Comparison of ENCODE assay signal across 8 mouse cellular contexts in genomic region chr5:77266886-77267401, GRCm38 (mm10). TPM values are rescaled to one million over a fixed set of nuclear protein-coding genes. Genes with fewer than 3 reads are reported as not detected.
DNase-seq lines count a peak whose midpoint lies in the region; ATAC-seq and TF ChIP-seq lines count a peak whose summit lies in the region.

No protein-coding gene starts in this region.

- peak overlapping the region; percentile 90 for H3K9ac ChIP-seq in heart, embryonic 14.5 days (ENCODE audit: low read length)
- H3K9ac ChIP-seq in lung, embryonic 16.5 days (ENCODE audit: low read length), result peak overlapping the region; percentile 95
- peak overlapping the region; percentile 67; the same call in 1 of the 2 replicates for H3K9ac ChIP-seq in stomach, embryonic 15.5 days

- H3K4me3 ChIP-seq in heart, embryonic 14.5 days (ENCODE audit: control insufficient read depth in 1 of 2, insufficient read depth in 1 of 2, low read depth in 1 of 2, low read length in 2 of 2), result peak overlapping the region; percentile 72 to 98
- H3K4me3 ChIP-seq in hindbrain, embryonic 10.5 days, result peak overlapping the region; percentile 83
- H3K4me3 ChIP-seq in lung, embryonic 16.5 days (ENCODE audit: low read length), result peak overlapping the region; percentile 85
- H3K4me3 ChIP-seq in stomach, embryonic 15.5 days (replicated peaks), result peak overlapping the region; percentile 93

- H3K4me1 ChIP-seq in heart, embryonic 14.5 days (ENCODE audit: control insufficient read depth in 2 of 2, insufficient read depth in 2 of 2, low read length in 2 of 2), result peaks cover 7 to 10% of the 10 kb centered on the region in 2 experiments; a peak in 3 of 4 replicates
- peaks cover 23% of the 10 kb centered on the region for H3K4me1 ChIP-seq in hindbrain, embryonic 10.5 days (replicated peaks)
- peaks cover 12% of the 10 kb centered on the region for H3K4me1 ChIP-seq in lung, embryonic 16.5 days (replicated peaks; ENCODE audit: control insufficient read depth, insufficient read depth, low read length)
- H3K4me1 ChIP-seq in stomach, embryonic 15.5 days, result 0 out of 2 replicates have a peak, but pooled peaks cover 6% of the 10 kb centered on the region

- H3K27me3 ChIP-seq in heart, embryonic 14.5 days (ENCODE audit: control insufficient read depth, insufficient read depth, low read length), result no peaks in the 10 kb centered on the region
- peaks cover 21% of the 10 kb centered on the region for H3K27me3 ChIP-seq in hindbrain, embryonic 10.5 days (ENCODE audit: insufficient read depth, poor library complexity, severe bottlenecking)
- H3K27me3 ChIP-seq in lung, embryonic 16.5 days (ENCODE audit: control insufficient read depth, insufficient read depth, low read depth, low read length), result no peaks in the 10 kb centered on the region
- H3K27me3 ChIP-seq in stomach, embryonic 15.5 days (replicated peaks), result no peaks in the 10 kb centered on the region

- H3K27ac ChIP-seq in heart, embryonic 14.5 days (replicated peaks in 1 of 2; ENCODE audit: control insufficient read depth in 1 of 2, insufficient read depth in 1 of 2, low read depth in 2 of 2, low read length in 2 of 2), result peak overlapping the region; percentile 91 to 98
- H3K27ac ChIP-seq in hindbrain, embryonic 10.5 days, result peak overlapping the region; percentile 96
- peak overlapping the region; percentile 99 for H3K27ac ChIP-seq in lung, embryonic 16.5 days (ENCODE audit: low read length)
- peak overlapping the region; percentile 98 for H3K27ac ChIP-seq in stomach, embryonic 15.5 days

- H3K4me2 ChIP-seq in heart, embryonic 14.5 days (ENCODE audit: low read length), result peak overlapping the region; percentile 59
- peak overlapping the region; percentile 71 for H3K4me2 ChIP-seq in lung, embryonic 16.5 days (ENCODE audit: low read depth, low read length)
- H3K4me2 ChIP-seq in stomach, embryonic 15.5 days, result peak overlapping the region; percentile 72

- 4% methylated on average over 11 of the region's 11 CpGs for WGBS in heart, embryonic 14.5 days
- WGBS in hindbrain, embryonic 10.5 days, result 3% methylated on average over 11 of the region's 11 CpGs
- WGBS in lung, embryonic 16.5 days, result under 1% methylated on average over 11 of the region's 11 CpGs
- 2% methylated on average over 11 of the region's 11 CpGs for WGBS in stomach, embryonic 15.5 days

- H3K36me3 ChIP-seq in heart, embryonic 14.5 days (ENCODE audit: control insufficient read depth, insufficient read depth, low read length), result peaks cover 39% of the 10 kb centered on the region
- H3K36me3 ChIP-seq in hindbrain, embryonic 10.5 days, result peaks cover 41% of the 10 kb centered on the region
- H3K36me3 ChIP-seq in lung, embryonic 16.5 days (ENCODE audit: control insufficient read depth, insufficient read depth, low read length), result peaks cover 28% of the 10 kb centered on the region
- peaks cover 11% of the 10 kb centered on the region for H3K36me3 ChIP-seq in stomach, embryonic 15.5 days

- H3K9me3 ChIP-seq in heart, embryonic 14.5 days (ENCODE audit: control insufficient read depth, low read length), result no peaks in the 10 kb centered on the region
- H3K9me3 ChIP-seq in hindbrain, embryonic 10.5 days, result no peaks in the 10 kb centered on the region
- H3K9me3 ChIP-seq in lung, embryonic 16.5 days (ENCODE audit: control insufficient read depth, low read length), result no peaks in the 10 kb centered on the region
- H3K9me3 ChIP-seq in stomach, embryonic 15.5 days, result no peaks in the 10 kb centered on the region

- no peak for ATAC-seq in heart, embryonic 14.5 days (ENCODE audit: insufficient number of reproducible peaks, insufficient read depth, low FRiP score, low read depth)
- no peak for ATAC-seq in lung, embryonic 16.5 days (ENCODE audit: low read depth)
- ATAC-seq in stomach, embryonic 15.5 days (ENCODE audit: insufficient read depth, low FRiP score, low read depth), result no peak

- TF ChIP-seq POLR2A in brain, embryonic 14.5 days (IDR thresholded peaks at IDR 0.05; ENCODE audit: borderline replicate concordance, extremely low read depth, insufficient read depth, insufficient read length, poor library complexity, severe bottlenecking), result no peak

- no peak for DNase-seq in heart, adult 9 months (ENCODE audit: low spot score in 2 of 2)
- peak; percentile 53 for DNase-seq in brain, embryonic 14.5 days (ENCODE audit: low read depth)
- DNase-seq in hindbrain, embryonic 10.5 days (ENCODE audit: low spot score), result no peak
- no peak for DNase-seq in left cerebral cortex, adult 9 months (ENCODE audit: low spot score in 2 of 2)
- DNase-seq in urinary bladder, postnatal 10 days (ENCODE audit: low spot score), result no peak

- TF ChIP-seq CTCF in brain, embryonic 14.5 days (IDR thresholded peaks at IDR 0.05; ENCODE audit: borderline replicate concordance, extremely low read depth, insufficient read depth, insufficient read length), result no peak

RNA-seq across cellular contexts. Expression of gene Rest, which starts 1.7 kb away (rescaled TPM):
- polyA plus RNA-seq in heart, embryonic 14.5 days (2014; fragmentation: Nextera tagmentation; extraction: Ambion mirVana), result 26.1 and 26.7 TPM in 2 replicates
- 7.0 and 8.8 TPM in 2 replicates for polyA plus RNA-seq in brain, embryonic 14.5 days (2012; rRNA removed)
- polyA plus RNA-seq in hindbrain, embryonic 10.5 days (2016; fragmentation: Nextera tagmentation; extraction: Ambion mirVana), result 17.1 and 22.8 TPM in 2 replicates
- 29.0 and 30.0 TPM in 2 replicates for polyA plus RNA-seq in lung, embryonic 16.5 days (2015; fragmentation: Nextera tagmentation; extraction: Ambion mirVana)
- 27.1 and 28.7 TPM in 2 replicates for polyA plus RNA-seq in stomach, embryonic 15.5 days (2015; fragmentation: Nextera tagmentation; extraction: Ambion mirVana)

RNA-seq across cellular contexts. Expression of gene Noa1, which starts 42.9 kb away (rescaled TPM):
- polyA plus RNA-seq in heart, embryonic 14.5 days (2014; fragmentation: Nextera tagmentation; extraction: Ambion mirVana), result 17.0 and 17.3 TPM in 2 replicates
- polyA plus RNA-seq in brain, embryonic 14.5 days (2012; rRNA removed), result 24.0 and 26.4 TPM in 2 replicates
- 35.9 and 39.6 TPM in 2 replicates for polyA plus RNA-seq in hindbrain, embryonic 10.5 days (2016; fragmentation: Nextera tagmentation; extraction: Ambion mirVana)
- 21.5 and 25.8 TPM in 2 replicates for polyA plus RNA-seq in lung, embryonic 16.5 days (2015; fragmentation: Nextera tagmentation; extraction: Ambion mirVana)
- polyA plus RNA-seq in stomach, embryonic 15.5 days (2015; fragmentation: Nextera tagmentation; extraction: Ambion mirVana), result 32.0 and 32.2 TPM in 2 replicates

RNA-seq across cellular contexts. Expression of gene Polr2b, which starts 43.0 kb away (rescaled TPM):
- polyA plus RNA-seq in heart, embryonic 14.5 days (2014; fragmentation: Nextera tagmentation; extraction: Ambion mirVana), result 40.0 and 40.3 TPM in 2 replicates
- polyA plus RNA-seq in brain, embryonic 14.5 days (2012; rRNA removed), result 59.4 and 60.6 TPM in 2 replicates
- polyA plus RNA-seq in hindbrain, embryonic 10.5 days (2016; fragmentation: Nextera tagmentation; extraction: Ambion mirVana), result 71.6 and 91.1 TPM in 2 replicates
- 56.2 and 60.9 TPM in 2 replicates for polyA plus RNA-seq in lung, embryonic 16.5 days (2015; fragmentation: Nextera tagmentation; extraction: Ambion mirVana)
- 52.1 and 56.3 TPM in 2 replicates for polyA plus RNA-seq in stomach, embryonic 15.5 days (2015; fragmentation: Nextera tagmentation; extraction: Ambion mirVana)

RNA-seq across cellular contexts. Expression of gene Spink2, which starts 55.7 kb away (rescaled TPM):
- 4.7 and 5.3 TPM in 2 replicates for polyA plus RNA-seq in heart, embryonic 14.5 days (2014; fragmentation: Nextera tagmentation; extraction: Ambion mirVana)
- polyA plus RNA-seq in brain, embryonic 14.5 days (2012; rRNA removed), result 0.26 and 0.74 TPM in 2 replicates
- 0.50 and 0.52 TPM in 2 replicates for polyA plus RNA-seq in hindbrain, embryonic 10.5 days (2016; fragmentation: Nextera tagmentation; extraction: Ambion mirVana)
- polyA plus RNA-seq in lung, embryonic 16.5 days (2015; fragmentation: Nextera tagmentation; extraction: Ambion mirVana), result 2.7 and 3.8 TPM in 2 replicates
- 1.6 and 1.9 TPM in 2 replicates for polyA plus RNA-seq in stomach, embryonic 15.5 days (2015; fragmentation: Nextera tagmentation; extraction: Ambion mirVana)
